Mouse (Mus musculus) bone marrow, adult 2 months (tissue): ENCODE data around the gene Pigf.

Experiments used
- CTCF ChIP-seq: fragments of 200-500 bp; IDR thresholded peaks from 2 replicates; pipeline ENCODE4 v1.5.1; 2011; ENCODE audit warnings: low read length, control low read depth; ENCODE audit not compliant: control insufficient read depth, insufficient read depth
- POLR2A ChIP-seq: fragments of 200-500 bp; IDR thresholded peaks from 2 replicates; pipeline ENCODE4 v1.6.1; 2011; ENCODE audit warnings: low read depth, mild to moderate bottlenecking, control low read depth, low read length, borderline replicate concordance; ENCODE audit not compliant: control insufficient read depth

DNA sequence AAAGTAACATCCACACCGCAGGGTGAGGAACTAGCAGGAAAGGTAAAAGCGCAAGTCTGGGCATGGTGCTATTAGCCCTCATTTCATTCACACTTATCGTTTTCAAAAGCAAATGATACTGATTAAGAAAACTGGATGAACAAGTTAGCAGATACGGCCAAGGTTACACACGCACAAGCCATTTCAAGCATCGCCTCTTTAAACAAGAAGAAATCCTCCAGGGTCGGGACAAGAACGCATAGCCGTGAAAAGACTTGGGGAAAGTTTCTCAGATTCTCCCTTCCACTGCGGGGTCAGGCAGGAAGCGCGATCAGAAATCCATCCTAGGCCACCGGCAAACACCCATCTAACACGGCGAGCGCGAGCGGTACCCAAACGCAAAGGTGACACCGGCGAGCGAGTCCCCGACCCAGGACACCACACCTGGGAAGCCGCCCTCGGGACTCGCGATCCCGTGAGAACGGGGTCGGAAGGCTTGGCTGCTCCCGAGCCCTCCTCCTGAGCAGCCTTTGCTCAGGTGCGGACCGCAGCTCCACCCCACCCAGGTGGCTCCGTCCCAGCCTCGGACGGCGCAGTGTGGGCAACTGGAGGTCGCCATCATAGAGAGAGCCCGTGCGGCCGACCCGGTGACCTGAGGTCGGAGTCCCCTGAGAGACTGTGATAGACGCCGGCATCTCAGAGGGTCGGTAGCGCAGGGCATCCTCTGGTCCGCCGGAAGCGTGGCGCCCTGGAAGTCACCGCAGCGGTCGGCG is 539 bp downstream of the Pigf start:
- TF ChIP-seq CTCF (no peak), POLR2A (no peak)
